Mouse (Mus musculus): ENCODE measurements around the gene Tent4a.

DNA sequence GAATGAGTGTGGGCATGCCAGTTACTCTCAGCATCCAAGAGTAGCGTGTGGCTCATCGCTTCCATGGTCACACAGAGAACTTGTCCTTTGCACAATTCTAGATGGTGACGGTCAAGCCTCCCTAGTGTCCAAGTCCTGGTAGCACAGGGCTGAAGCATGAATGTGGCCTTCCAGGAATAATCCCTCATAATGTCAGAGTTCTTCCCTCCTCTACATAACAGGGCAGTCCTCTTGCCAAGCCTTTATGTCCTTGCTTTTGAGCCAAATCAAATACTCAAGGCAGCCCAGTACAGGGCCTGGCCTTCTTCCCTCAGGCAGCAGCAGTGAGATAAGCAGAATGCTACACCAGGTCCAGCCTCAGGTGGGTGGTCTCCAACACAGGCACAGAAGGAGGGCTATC, 26.8 kb downstream of the Tent4a start:
- no peak for TF ChIP-seq FLI1 (IDR thresholded peaks at IDR 0.05; ENCODE audit: low read length)
- TF ChIP-seq GATA1 (IDR thresholded peaks at IDR 0.05; ENCODE audit: borderline replicate concordance, low read length): no peak
